Mouse (Mus musculus): ENCODE measurements around the gene Rpgrip1. TPM values are rescaled to one million over a fixed set of nuclear protein-coding genes. Genes with fewer than 3 reads are reported as not detected.

The Rpgrip1 gene
- polyA plus RNA-seq, 1 experiment from 2014 or later: 38.4 TPM

DNA sequence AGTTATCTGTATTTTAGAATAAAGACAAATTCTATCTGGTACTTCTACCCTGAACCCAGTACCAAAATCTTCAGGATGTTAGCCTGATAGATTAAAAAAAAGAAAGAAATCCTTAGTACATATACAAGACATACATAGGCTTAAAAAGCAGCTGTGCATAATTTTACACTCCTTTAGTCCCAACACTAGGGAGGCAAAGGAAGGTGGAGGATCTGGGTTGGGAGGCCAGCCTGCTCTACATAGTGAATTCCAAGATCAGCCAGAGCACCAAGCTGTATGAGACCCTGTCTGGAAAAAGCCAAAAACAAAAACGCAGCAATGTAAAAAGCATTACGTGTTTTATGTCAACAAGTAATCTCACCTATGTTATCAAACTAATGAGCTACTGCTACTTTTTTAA lies 10.9 kb upstream of the Rpgrip1 start:
- TF ChIP-seq EP300 (IDR thresholded peaks at IDR 0.05) (no peak), CTCF (IDR thresholded peaks at IDR 0.05) (no peak)
- Histone ChIP-seq H3K4me3 (ENCODE audit: low read depth, low read length) (no peak overlapping the region), H3K27ac (ENCODE audit: low read length) (no peak overlapping the region), H3K36me3 (ENCODE audit: insufficient read depth, low read length) (no peaks in the 10 kb centered on the region), H3K9me3 (ENCODE audit: low read length) (no peaks in the 10 kb centered on the region), H3K4me1 (ENCODE audit: insufficient read depth, low read depth, low read length) (peaks cover 8% of the 10 kb centered on the region; the same call in 1 of the 2 replicates), H3K27me3 (replicated peaks; ENCODE audit: insufficient read depth, low read length) (no peaks in the 10 kb centered on the region), H3K4me2 (replicated peaks; ENCODE audit: low read depth, low read length) (no peak overlapping the region), H3K9ac (replicated peaks; ENCODE audit: low read depth) (no peak overlapping the region)
- DNase-seq (ENCODE audit: low spot score) (no peak), ATAC-seq (no peak)
- WGBS: 67% methylated on average over 2 of the region's 2 CpGs

DNA sequence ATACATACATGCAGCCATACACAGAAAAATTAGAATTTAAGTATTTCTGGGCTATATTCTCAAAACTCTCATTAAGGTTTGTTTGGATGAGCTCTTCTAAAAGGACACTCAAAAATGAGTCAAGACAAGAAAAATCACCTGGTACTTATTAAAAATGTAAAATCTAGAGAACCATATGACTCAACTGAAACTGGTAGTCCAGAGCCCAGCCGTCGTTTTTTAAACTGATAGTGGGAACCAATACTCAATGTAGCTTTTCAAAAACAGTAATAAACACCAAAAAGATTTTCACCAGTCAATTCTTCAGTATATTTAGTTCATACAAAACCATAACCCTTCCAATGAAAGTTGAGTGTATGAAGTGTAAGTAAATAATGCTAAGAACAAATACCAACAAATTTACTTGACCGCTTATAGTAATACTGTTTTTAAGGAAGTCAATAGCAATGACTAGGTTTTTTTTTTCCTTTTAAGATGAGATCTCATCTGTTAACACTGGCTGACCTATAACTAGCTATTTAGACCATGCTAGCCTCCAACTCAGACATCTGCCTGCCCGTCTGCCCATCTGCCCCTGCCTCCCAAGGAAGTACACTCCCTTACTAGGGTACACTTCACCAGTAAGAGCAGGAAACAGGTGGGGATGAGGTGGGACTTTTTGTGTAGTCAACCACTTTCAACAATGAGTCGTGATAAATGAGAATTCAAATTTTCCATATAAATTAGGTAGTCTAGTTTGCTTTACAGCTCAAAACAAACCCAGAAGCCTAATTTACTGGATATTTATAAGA lies 10.1 kb upstream of the Rpgrip1 start:
- H3K27me3 ChIP-seq (replicated peaks; ENCODE audit: insufficient read depth, low read length): no peaks in the 10 kb centered on the region
- H3K9me3 ChIP-seq (ENCODE audit: low read length): no peaks in the 10 kb centered on the region
- H3K4me2 ChIP-seq (replicated peaks; ENCODE audit: low read depth, low read length): peak overlapping the region; percentile 29; the same call in 1 of the 2 replicates
- 0 out of 2 replicates have a peak overlapping the region, but pooled peaks have one; percentile 4 for H3K4me3 ChIP-seq (ENCODE audit: low read depth, low read length)
- H3K27ac ChIP-seq (ENCODE audit: low read length): no peak overlapping the region
- ATAC-seq (no peak), DNase-seq (ENCODE audit: low spot score) (no peak)
- H3K36me3 ChIP-seq (ENCODE audit: insufficient read depth, low read length): no peaks in the 10 kb centered on the region
- H3K9ac ChIP-seq (replicated peaks; ENCODE audit: low read depth): no peak overlapping the region
- TF ChIP-seq EP300 (IDR thresholded peaks at IDR 0.05) (no peak), CTCF (IDR thresholded peaks at IDR 0.05) (no peak)
- WGBS: 47% methylated on average over 5 of the region's 5 CpGs
- peaks cover 8% of the 10 kb centered on the region; the same call in 1 of the 2 replicates for H3K4me1 ChIP-seq (ENCODE audit: insufficient read depth, low read depth, low read length)

DNA sequence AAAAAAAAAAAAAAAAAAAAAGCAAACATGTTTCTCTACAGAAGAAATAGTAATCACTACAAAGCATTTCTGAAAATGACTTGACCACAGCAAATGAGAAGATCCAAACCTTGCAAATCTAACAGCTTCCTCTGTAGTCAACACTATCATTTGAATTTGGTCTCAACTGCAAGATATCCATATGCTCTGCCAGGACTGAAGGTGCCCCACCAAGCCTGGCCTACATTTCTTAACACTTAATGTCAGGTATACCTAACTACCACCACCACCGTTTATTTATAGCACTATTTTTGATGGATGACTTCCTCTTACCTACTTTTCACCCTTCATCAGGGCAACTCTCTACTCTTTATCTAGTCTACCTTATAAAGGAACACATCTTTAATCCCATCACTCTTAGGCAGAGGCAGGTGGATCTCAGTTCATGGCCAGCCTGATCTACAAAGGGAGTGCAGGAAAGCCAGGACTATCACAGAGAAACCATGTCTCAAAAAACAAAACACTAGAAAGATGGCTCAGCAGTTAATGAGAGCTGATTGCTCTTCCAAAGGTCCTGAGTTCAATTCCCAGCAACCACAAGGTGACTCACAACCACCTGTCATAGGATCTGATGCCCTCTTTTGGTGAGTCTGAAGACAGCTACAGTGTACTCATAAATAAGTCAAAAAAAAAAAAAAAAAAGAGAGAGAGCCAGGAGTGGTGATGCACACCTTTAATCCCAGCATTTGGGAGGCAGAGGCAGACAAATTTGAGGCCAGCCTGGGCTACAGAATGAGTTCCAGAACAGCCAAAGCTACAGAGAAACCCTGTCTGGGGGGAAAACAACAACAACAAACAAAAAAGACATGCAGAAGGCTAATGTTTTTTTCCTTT lies 9.0 kb upstream of the Rpgrip1 start:
- no peak for ATAC-seq
- H3K4me1 ChIP-seq (ENCODE audit: insufficient read depth, low read depth, low read length): peaks cover 12% of the 10 kb centered on the region; the same call in 1 of the 2 replicates
- H3K4me3 ChIP-seq (ENCODE audit: low read depth, low read length): peak overlapping the region; percentile 82; the same call in 1 of the 2 replicates
- TF ChIP-seq EP300 (IDR thresholded peaks at IDR 0.05) (no peak), CTCF (IDR thresholded peaks at IDR 0.05) (0 out of 2 replicates have a peak, but pooled peaks have one; percentile 6)
- 33% methylated on average over 1 of the region's 1 CpGs for WGBS
- no peak overlapping the region for H3K9ac ChIP-seq (replicated peaks; ENCODE audit: low read depth)
- H3K27me3 ChIP-seq (replicated peaks; ENCODE audit: insufficient read depth, low read length): no peaks in the 10 kb centered on the region
- peak overlapping the region; percentile 52; the same call in 1 of the 2 replicates for H3K4me2 ChIP-seq (replicated peaks; ENCODE audit: low read depth, low read length)
- no peaks in the 10 kb centered on the region for H3K9me3 ChIP-seq (ENCODE audit: low read length)
- H3K36me3 ChIP-seq (ENCODE audit: insufficient read depth, low read length): no peaks in the 10 kb centered on the region
- DNase-seq (ENCODE audit: low spot score): no peak
- H3K27ac ChIP-seq (ENCODE audit: low read length): no peak overlapping the region

DNA sequence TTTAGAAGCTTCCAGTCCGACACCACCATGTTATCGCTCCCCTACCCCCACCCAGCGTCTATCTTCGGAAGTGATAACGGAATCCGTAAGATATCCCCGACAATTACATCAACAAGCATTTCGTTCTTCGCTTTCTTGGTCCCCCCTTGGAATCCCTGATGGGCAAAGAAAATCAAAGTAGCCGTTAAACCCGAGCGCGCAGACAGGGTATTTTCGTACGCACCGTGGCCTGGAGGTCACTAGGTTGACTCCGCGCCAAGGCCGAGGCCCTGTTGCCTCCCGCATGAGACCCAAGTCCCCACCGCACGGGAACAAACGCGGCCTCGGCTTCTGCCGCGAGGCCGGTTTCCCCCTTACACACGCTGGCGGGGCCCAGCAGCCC lies 7.0 kb upstream of the Rpgrip1 start:
- H3K36me3 ChIP-seq (ENCODE audit: insufficient read depth, low read length): no peaks in the 10 kb centered on the region
- peak overlapping the region; percentile 52 for H3K4me2 ChIP-seq (replicated peaks; ENCODE audit: low read depth, low read length)
- peak overlapping the region; percentile 83 for H3K9ac ChIP-seq (replicated peaks; ENCODE audit: low read depth)
- no peaks in the 10 kb centered on the region for H3K9me3 ChIP-seq (ENCODE audit: low read length)
- H3K27me3 ChIP-seq (replicated peaks; ENCODE audit: insufficient read depth, low read length): no peaks in the 10 kb centered on the region
- TF ChIP-seq CTCF (IDR thresholded peaks at IDR 0.05) (peak; percentile 34; the same call in 1 of the 2 replicates), EP300 (IDR thresholded peaks at IDR 0.05) (no peak)
- under 1% methylated on average over 30 of the region's 30 CpGs for WGBS
- ATAC-seq (peak; percentile 11), DNase-seq (ENCODE audit: low spot score) (peak; percentile 67)
- H3K27ac ChIP-seq (ENCODE audit: low read length): peak overlapping the region; percentile 93
- H3K4me3 ChIP-seq (ENCODE audit: low read depth, low read length): peak overlapping the region; percentile 82
- peaks cover 14% of the 10 kb centered on the region; the same call in 1 of the 2 replicates for H3K4me1 ChIP-seq (ENCODE audit: insufficient read depth, low read depth, low read length)

DNA sequence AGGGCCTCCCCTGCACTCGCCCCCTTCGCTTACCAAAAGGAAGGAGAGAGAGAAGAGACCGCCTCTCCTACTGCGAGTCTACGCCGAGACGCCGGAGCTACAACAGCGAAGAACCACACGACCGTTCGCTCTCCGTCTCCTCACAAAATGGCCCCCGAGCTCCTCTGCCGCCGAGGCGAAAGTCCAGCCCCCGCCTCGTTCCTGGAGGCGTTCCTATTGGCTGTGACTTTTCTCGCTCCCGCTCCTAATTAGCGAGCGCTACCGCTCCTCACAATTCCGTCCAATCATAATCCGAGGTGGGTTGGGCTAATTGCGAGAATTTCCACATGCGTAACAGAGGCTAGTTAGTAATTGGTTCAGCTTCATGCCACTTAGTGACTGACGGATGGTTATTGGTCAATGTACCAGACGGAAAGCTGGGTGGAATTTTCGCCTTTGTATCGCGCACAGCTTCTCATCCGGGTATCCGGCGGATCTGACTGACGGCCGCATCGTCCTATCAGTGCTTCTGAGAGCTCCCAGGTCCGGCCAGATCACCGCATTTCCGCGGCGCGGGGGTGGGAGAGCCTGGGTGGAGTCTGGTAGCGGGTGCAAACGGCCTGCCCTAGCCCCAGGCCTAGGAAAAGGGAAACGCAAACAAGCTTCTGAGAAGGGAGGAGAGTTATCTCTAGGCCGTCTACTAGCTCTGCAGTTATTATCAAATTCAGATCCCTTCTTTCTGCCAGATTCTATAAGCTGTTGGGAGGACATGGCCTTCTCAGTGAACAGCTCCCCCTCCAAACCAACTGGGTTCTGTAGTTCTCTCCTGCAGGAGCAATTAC lies 6.4 kb upstream of the Rpgrip1 start, which contains the start of gene Hnrnpc:
TSS of gene Hnrnpc (minus strand) at position 173 of the 821 bp plus-strand sequence.
- Histone ChIP-seq H3K27ac (ENCODE audit: low read length) (peak within 1 kb of the TSS; percentile 94), H3K4me2 (replicated peaks; ENCODE audit: low read depth, low read length) (peak within 1 kb of the TSS; percentile 54), H3K9me3 (ENCODE audit: low read length) (no peaks in the 10 kb centered on the region), H3K27me3 (replicated peaks; ENCODE audit: insufficient read depth, low read length) (no peaks in the 10 kb centered on the region), H3K4me1 (ENCODE audit: insufficient read depth, low read depth, low read length) (peaks cover 14% of the 10 kb centered on the region; the same call in 1 of the 2 replicates), H3K9ac (replicated peaks; ENCODE audit: low read depth) (peak within 1 kb of the TSS; percentile 83), H3K4me3 (ENCODE audit: low read depth, low read length) (peak within 1 kb of the TSS; percentile 82), H3K36me3 (ENCODE audit: insufficient read depth, low read length) (no peaks in the 10 kb centered on the region)
- DNase-seq (ENCODE audit: low spot score) (peak; percentile 100), ATAC-seq (peak; percentile 97)
- TF ChIP-seq CTCF (IDR thresholded peaks at IDR 0.05) (no peak), EP300 (IDR thresholded peaks at IDR 0.05) (peak; percentile 72)
- 1% methylated on average over 49 of the region's 50 CpGs for WGBS
